Mouse (Mus musculus) stomach, postnatal 0 days (tissue): Measurements from ENCODE around the gene Fam81a.

Experiments used
- CTCF ChIP-seq: IDR thresholded peaks from 2 replicates; pipeline ENCODE4 v1.5.1; 2016; ENCODE audit warnings: antibody characterized with exemption, low read depth, mild to moderate bottlenecking, moderate library complexity
- EP300 ChIP-seq: optimal IDR thresholded peaks from 2 replicates; pipeline ENCODE3; 2016; ENCODE audit warnings: antibody characterized with exemption

DNA sequence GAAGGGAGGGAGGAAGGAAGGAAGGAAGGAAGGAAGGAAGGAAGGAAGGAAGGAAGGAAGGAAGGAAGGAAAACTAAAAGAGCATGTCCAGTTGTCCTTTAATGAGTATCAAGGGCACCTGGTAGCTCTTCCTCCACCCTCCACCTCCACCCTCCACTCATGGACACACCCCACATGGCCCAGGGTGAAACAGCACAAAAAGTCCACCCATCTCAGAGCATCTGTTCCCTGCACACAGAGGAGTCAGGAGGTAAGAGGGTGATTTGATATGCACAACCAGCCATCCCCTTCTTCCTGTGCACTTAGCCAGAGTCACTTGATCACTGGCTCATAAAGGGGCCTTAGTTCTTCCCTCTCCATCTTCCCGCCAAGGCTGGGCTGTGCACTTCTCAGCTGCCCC is 99.4 kb downstream of the Fam81a start:
- TF ChIP-seq CTCF (no peak), EP300 (no peak)
